In genomic region chr12:91588176-91588669, GRCm38 (mm10) we compare ENCODE assay signal across 8 mouse cellular contexts. TPM values are rescaled to one million over a fixed set of nuclear protein-coding genes. Genes with fewer than 3 reads are reported as not detected.
DNase-seq lines count a peak whose midpoint lies in the region; ATAC-seq and TF ChIP-seq lines count a peak whose summit lies in the region.

No protein-coding gene starts in this region.

- no peak for TF ChIP-seq CTCF in cortical plate, adult 2 months (IDR thresholded peaks at IDR 0.05; ENCODE audit: extremely low read depth, insufficient read depth, low read length)

- peak overlapping the region; percentile 91; the same call in 1 of the 2 replicates for H3K27ac ChIP-seq in cortical plate, adult 2 months (ENCODE audit: insufficient read depth, low read length)

- intact Hi-C loops in left cerebral cortex, postnatal 10 days (cut with DNase I) = loop anchor here (10.0 kb wide), 1 partner anchor 217 kb away; no protein-coding TSS in a partner anchor

- peak; percentile 99 for TF ChIP-seq POLR2A in cortical plate, adult 2 months (IDR thresholded peaks at IDR 0.05; ENCODE audit: extremely low read depth, insufficient read depth, low read length)

- peak; percentile 88 for DNase-seq in gastrocnemius, postnatal 10 days
- peak; percentile 92 to 94 for DNase-seq in left cerebral cortex, postnatal 10 days (ENCODE audit: extremely low spot score in 1 of 2, low spot score in 2 of 2)
- DNase-seq in right cerebral cortex, postnatal 25 days = peak; percentile 88
- DNase-seq in urinary bladder, postnatal 4 days (ENCODE audit: low spot score in 2 of 2) = peak; percentile 86 to 93

- H3K4me3 ChIP-seq in cortical plate, adult 2 months (ENCODE audit: insufficient read depth, low read length) = peak overlapping the region; percentile 84

- H3K4me1 ChIP-seq in cortical plate, adult 2 months (ENCODE audit: control insufficient read depth, insufficient read depth, low read length) = peaks cover 3% of the 10 kb centered on the region

- peak; percentile 79 for ATAC-seq in activated CD4-positive, CD25-positive, alpha-beta regulatory T cell, adult 4 months
- peak; percentile 76 for ATAC-seq in inflammation-experienced regulatory T-cells, adult 6 months
- ATAC-seq in megakaryocyte-erythroid progenitor cell, adult 5-6 weeks (replicated peaks; ENCODE audit: low FRiP score, low TSS enrichment, poor library complexity, severe bottlenecking) = peak; percentile 75

RNA-seq across cellular contexts. Expression of gene Gtf2a1, which starts 2.1 kb away (rescaled TPM):
- polyA plus RNA-seq in activated CD4-positive, CD25-positive, alpha-beta regulatory T cell, adult 4 months (2017; shearing (Covaris generic)) = 10 to 100 TPM; 61.4 to 66.8 TPM
- 24.2 and 24.6 TPM in 2 replicates for polyA plus RNA-seq in cortical plate, adult 2 months (2012; rRNA removed)
- total RNA-seq in gastrocnemius, postnatal 10 days (2021) = 10 to 100 TPM; 23.5 to 26.4 TPM
- polyA plus RNA-seq in inflammation-experienced regulatory T-cells, adult 6 months (2017; shearing (Covaris generic)) = 10 to 100 TPM; 69.7 to 92.8 (median 81.7) TPM
- total RNA-seq in left cerebral cortex, postnatal 10 days (2021) = 10 to 100 TPM; 49.5 to 52.7 TPM
- 25.7 and 31.3 TPM in 2 replicates for total RNA-seq in megakaryocyte-erythroid progenitor cell, adult 5-6 weeks (2014; fragmentation: Nextera tagmentation)
- 33.8 and 36.1 TPM in 2 replicates for total RNA-seq in megakaryocyte-erythroid progenitor cell, adult 5-6 weeks (2017)

Comparison
In these comparisons a context has a peak if more than half of its experiments do, and no peak if none do; other contexts are left out.
1. Peak in every context shown above with its lines: DNase-seq, ATAC-seq, H3K4me3 ChIP-seq and H3K27ac ChIP-seq.